17 mouse cellular contexts compared by ENCODE assay signal in genomic region chr13:107260274-107260673, GRCm38 (mm10).
A peak's percentile ranks its signal among the peaks of the same experiment; 100 is the strongest.
DNase-seq lines count a peak whose midpoint lies in the region; ATAC-seq and TF ChIP-seq lines count a peak whose summit lies in the region.
"Had no signal": no experiment of that assay in that cellular context is flagged by ENCODE, and none has a peak within 500 bp of the region (broad histone marks: within the 10 kb centered on the region; RNA-seq: fewer than 3 reads in every experiment).

No protein-coding gene starts in this region.

- ATAC-seq in frontal cortex, adult (ENCODE audit: low TSS enrichment): peak; percentile 67; the same call in 1 of the 2 replicates
- ATAC-seq: forebrain, embryonic 15.5 days had no signal

- no peak for DNase-seq in frontal cortex, postnatal 14 days (ENCODE audit: low spot score in 2 of 2)
- peak; percentile 19 for DNase-seq in right cerebral cortex, adult 18-20 months
- DNase-seq in right cerebral cortex, postnatal 25 days: no peak
- DNase-seq in brain, embryonic 14.5 days (ENCODE audit: low read depth): peak; percentile 32
- DNase-seq in layer of hippocampus, adult 18-20 months (ENCODE audit: low spot score in 2 of 2): no peak
- DNase-seq: adrenal gland, adult 2 months; adrenal gland, postnatal 10 days; adrenal gland, postnatal 25 days; cerebellum, adult 11 months; cerebellum, adult 18-20 months; cerebellum, adult 8-10 months; cerebellum, adult 9-11 months; cerebellum, postnatal 14 days; cerebellum, postnatal 36 days; embryo, embryonic 11 days had no signal

- TF ChIP-seq POLR2A in brain, embryonic 14.5 days (IDR thresholded peaks at IDR 0.05; ENCODE audit: borderline replicate concordance, extremely low read depth, insufficient read depth, insufficient read length, poor library complexity, severe bottlenecking): no peak

- no peak for TF ChIP-seq CTCF in brain, embryonic 14.5 days (IDR thresholded peaks at IDR 0.05; ENCODE audit: borderline replicate concordance, extremely low read depth, insufficient read depth, insufficient read length)

Comparison
In these comparisons a context has a peak if more than half of its experiments do, and no peak if none do; other contexts are left out.
1. DNase-seq: peak in right cerebral cortex, adult 18-20 months (single experiment) and brain, embryonic 14.5 days (single experiment); none in frontal cortex, postnatal 14 days (0 of 2), right cerebral cortex, postnatal 25 days (single experiment) and layer of hippocampus, adult 18-20 months (0 of 2).